Mouse (Mus musculus) liver, embryonic 14.5 days (tissue): Measurements from ENCODE around the gene Treml2. TPM values are rescaled to one million over a fixed set of nuclear protein-coding genes. Genes with fewer than 3 reads are reported as not detected.

ENCODE experiments used
- ATAC-seq: fragments of 200-750 bp; cut with Nextera tagmentation; 2 replicates; pipeline ENCODE4 v1.8.0; 2017; ENCODE audit warnings: moderate number of reproducible peaks, mild to moderate bottlenecking, moderate library complexity; ENCODE audit not compliant: insufficient read depth
- DNase-seq, 3 experiments: peaks; one replicate each; pipeline ENCODE4 v3.0.0-alpha.2; 2012 to 2013; ENCODE audit warnings: low read depth in 3 of 3, low spot score in 3 of 3
- H3K27ac ChIP-seq: fragments of 300-500 bp; sonication (generic); 2 replicates; pipeline ENCODE4 v1.5.1; 2014; ENCODE audit warnings: moderate library complexity, mild to moderate bottlenecking, control low read depth, inconsistent platforms
- H3K27me3 ChIP-seq: fragments of 300-500 bp; sonication (generic); 2 replicates; pipeline ENCODE4 v1.6.1; 2014; ENCODE audit warnings: mild to moderate bottlenecking, low read length, moderate library complexity; ENCODE audit not compliant: control insufficient read depth, insufficient read depth
- H3K36me3 ChIP-seq: fragments of 300-500 bp; sonication (generic); replicated peaks from 2 replicates; pipeline ENCODE4 v1.6.1; 2014; ENCODE audit warnings: low read depth; ENCODE audit not compliant: control insufficient read depth, insufficient read depth
- H3K4me1 ChIP-seq, 2 experiments: fragments of 200-500 bp in 1 of 2; fragments of 300-500 bp in 1 of 2; sonication (generic) in 1 of 2; replicated peaks; 2 replicates each; pipeline ENCODE4 v1.6.1; 2012 to 2014; ENCODE audit warnings: antibody characterized with exemption in 1 of 2, inconsistent platforms in 1 of 2, low read length in 1 of 2; ENCODE audit not compliant: control insufficient read depth in 2 of 2, insufficient read depth in 2 of 2
- H3K4me2 ChIP-seq: fragments of 300-500 bp; sonication (generic); 2 replicates; pipeline ENCODE4 v1.6.1; 2014; ENCODE audit warnings: low read depth, mild to moderate bottlenecking, control low read depth, moderate library complexity
- H3K4me3 ChIP-seq, 2 experiments: fragments of 200-500 bp in 1 of 2; fragments of 300-500 bp in 1 of 2; sonication (generic) in 1 of 2; 2 replicates each; pipeline ENCODE4 v1.5.1; 2012 to 2014; ENCODE audit warnings: low read depth in 2 of 2, low read length in 2 of 2, mild to moderate bottlenecking in 2 of 2, control low read depth in 1 of 2, inconsistent platforms in 1 of 2, moderate library complexity in 1 of 2; ENCODE audit not compliant: insufficient read depth in 1 of 2
- H3K9ac ChIP-seq: fragments of 300-500 bp; sonication (generic); replicated peaks from 2 replicates; pipeline ENCODE4 v1.6.1; 2014; ENCODE audit warnings: mild to moderate bottlenecking, control low read depth, moderate library complexity
- H3K9me3 ChIP-seq: fragments of 300-500 bp; sonication (generic); 2 replicates; pipeline ENCODE4 v1.6.1; 2016; ENCODE audit warnings: low read length, mixed read lengths; ENCODE audit not compliant: control insufficient read depth
- CTCF ChIP-seq: IDR thresholded peaks from 2 replicates; pipeline ENCODE4 v1.5.1; 2016; ENCODE audit warnings: antibody characterized with exemption, low read depth, control low read depth
- EP300 ChIP-seq: IDR thresholded peaks from 2 replicates; pipeline ENCODE4 v1.6.1; 2016; ENCODE audit warnings: antibody characterized with exemption, low read depth
- WGBS: fragments of 180-500 bp; shearing (Covaris S2); extraction: QIAGEN DNeasy Blood & Tissue Kit; methylation state at CpG from one replicate; pipeline ENCODE4 v1.1.7; 2014; ENCODE audit not compliant: insufficient replicate concordance; 5-methylcytosine and 5-hydroxymethylcytosine counted together
- polyA plus RNA-seq, 2 experiments: library from polyadenylated mRNA; depleted of rRNA in 1 of 2; stranded (reverse) in 1 of 2; unstranded in 1 of 2; fragments of >200 nt; fragmentation: Nextera tagmentation in 1 of 2; extraction: Ambion mirVana in 1 of 2; gene quantifications; 2 replicates each; pipeline versions ENCODE4 v1.2.1 to v1.2.3; 2012 to 2014

Gene Treml2
- polyA plus RNA-seq, 2 experiments = 2.1 to 10.7 TPM

DNA sequence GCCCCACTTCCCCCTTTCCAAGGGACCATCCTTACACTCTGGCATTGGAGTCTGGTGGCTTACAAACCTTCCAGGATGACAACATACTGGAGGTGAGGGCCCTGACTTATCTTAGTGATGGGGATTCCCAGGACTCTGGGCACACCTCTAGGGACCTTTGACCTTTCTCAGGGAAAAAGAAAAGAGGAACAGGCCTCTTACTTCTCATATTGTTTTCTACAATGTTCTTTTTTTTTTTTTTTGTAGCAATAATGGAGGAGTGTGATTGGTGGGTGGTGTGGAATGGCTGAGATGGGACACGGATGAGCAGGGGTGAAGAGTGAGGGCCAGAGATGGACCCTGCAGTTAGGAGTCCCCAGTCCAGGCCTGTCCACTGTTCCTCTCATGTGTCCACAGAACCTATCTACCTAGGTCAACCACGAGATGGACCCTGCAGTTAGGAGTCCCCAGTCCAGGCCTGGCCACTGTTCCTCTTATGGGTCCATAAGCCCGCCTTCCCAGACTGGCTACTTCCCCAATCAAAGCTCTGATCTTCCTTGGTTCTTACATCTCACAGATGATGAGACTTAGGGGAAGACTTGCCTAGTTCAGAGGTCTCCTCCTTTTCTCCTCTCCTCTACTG is 35.4 kb upstream of the Treml2 start, which contains the start of gene Treml4:
TSS of gene Treml4 (plus strand) at position 555 of the 622 bp plus-strand sequence.
- DNase-seq = no peak
- Histone ChIP-seq H3K36me3 (no peaks in the 10 kb centered on the region), H3K4me1 (peaks cover 29% of the 10 kb centered on the region in 2 experiments), H3K4me2 (peak within 1 kb of the TSS; percentile 36; the same call in 1 of the 2 replicates), H3K9ac (no peak within 1 kb of the TSS; the same call in 1 of the 2 replicates), H3K9me3 (no peaks in the 10 kb centered on the region), H3K27ac (peak within 1 kb of the TSS; percentile 12; the same call in 1 of the 2 replicates), H3K4me3 (no peak within 1 kb of the TSS), H3K27me3 (no peaks in the 10 kb centered on the region)
- WGBS = 59% methylated on average over 3 of the region's 3 CpGs
- peak; percentile 33; the same call in 1 of the 2 replicates for ATAC-seq
- no peak for TF ChIP-seq CTCF
- TF ChIP-seq EP300 = no peak

DNA sequence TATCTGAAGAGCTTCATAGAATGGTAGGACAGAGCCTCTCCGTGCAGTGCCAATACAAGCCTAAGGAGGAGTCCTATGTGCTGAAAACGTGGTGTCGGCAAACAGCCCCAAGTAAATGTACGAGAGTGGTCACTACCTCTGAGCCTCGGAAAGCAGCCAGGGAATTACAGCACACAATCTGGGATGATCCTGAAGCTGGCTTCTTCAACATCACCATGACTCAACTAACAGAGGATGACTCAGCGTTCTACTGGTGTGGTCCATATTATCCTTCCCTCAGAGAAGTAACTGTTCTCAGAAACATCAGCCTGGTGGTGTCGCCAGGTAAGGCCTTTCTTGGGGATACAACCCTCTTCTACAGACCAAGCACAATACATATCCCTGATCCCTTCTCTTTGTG is 34.6 kb upstream of the Treml2 start:
- H3K4me3 ChIP-seq = no peak overlapping the region
- H3K9me3 ChIP-seq = no peaks in the 10 kb centered on the region
- H3K27me3 ChIP-seq = no peaks in the 10 kb centered on the region
- DNase-seq = peak; percentile 55 to 62 (median 59)
- H3K4me1 ChIP-seq = peaks cover 31 to 35% of the 10 kb centered on the region in 2 experiments
- no peaks in the 10 kb centered on the region for H3K36me3 ChIP-seq
- H3K27ac ChIP-seq = peak overlapping the region; percentile 12; the same call in 1 of the 2 replicates
- ATAC-seq = peak; percentile 76
- no peak for TF ChIP-seq CTCF
- TF ChIP-seq EP300 = peak; percentile 38; the same call in 1 of the 2 replicates
- WGBS = 79% methylated on average over 7 of the region's 7 CpGs
- no peak overlapping the region for H3K9ac ChIP-seq
- peak overlapping the region; percentile 36; the same call in 1 of the 2 replicates for H3K4me2 ChIP-seq

DNA sequence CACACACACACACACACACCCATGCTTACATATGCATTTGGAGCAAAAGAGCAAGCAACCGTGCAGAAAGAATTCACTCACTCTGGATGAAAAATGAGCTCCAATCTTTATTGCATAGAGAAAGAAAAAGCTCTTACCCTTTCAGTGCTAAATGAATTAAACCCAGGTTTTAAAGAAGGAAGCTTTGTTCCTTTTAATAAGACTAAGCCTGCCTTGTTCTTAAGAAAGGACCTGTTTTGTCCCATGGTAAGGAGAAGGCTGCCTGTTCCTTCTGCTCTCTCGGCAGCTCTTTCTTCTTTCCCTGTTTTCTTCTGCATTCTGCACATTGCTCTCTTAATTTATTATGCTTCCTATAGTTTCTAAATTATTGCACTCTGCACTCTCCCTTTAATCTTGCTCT is 33.2 kb upstream of the Treml2 start:
- H3K36me3 ChIP-seq = no peaks in the 10 kb centered on the region
- no peak for ATAC-seq
- no peak overlapping the region for H3K27ac ChIP-seq
- no peaks in the 10 kb centered on the region for H3K9me3 ChIP-seq
- H3K9ac ChIP-seq = no peak overlapping the region
- no peak for TF ChIP-seq CTCF
- TF ChIP-seq EP300 = no peak
- DNase-seq = no peak
- no peak overlapping the region for H3K4me2 ChIP-seq
- no peak overlapping the region for H3K4me3 ChIP-seq
- no peaks in the 10 kb centered on the region for H3K27me3 ChIP-seq
- H3K4me1 ChIP-seq = peaks cover 41 to 47% of the 10 kb centered on the region in 2 experiments
- 58% methylated on average over 2 of the region's 2 CpGs for WGBS

DNA sequence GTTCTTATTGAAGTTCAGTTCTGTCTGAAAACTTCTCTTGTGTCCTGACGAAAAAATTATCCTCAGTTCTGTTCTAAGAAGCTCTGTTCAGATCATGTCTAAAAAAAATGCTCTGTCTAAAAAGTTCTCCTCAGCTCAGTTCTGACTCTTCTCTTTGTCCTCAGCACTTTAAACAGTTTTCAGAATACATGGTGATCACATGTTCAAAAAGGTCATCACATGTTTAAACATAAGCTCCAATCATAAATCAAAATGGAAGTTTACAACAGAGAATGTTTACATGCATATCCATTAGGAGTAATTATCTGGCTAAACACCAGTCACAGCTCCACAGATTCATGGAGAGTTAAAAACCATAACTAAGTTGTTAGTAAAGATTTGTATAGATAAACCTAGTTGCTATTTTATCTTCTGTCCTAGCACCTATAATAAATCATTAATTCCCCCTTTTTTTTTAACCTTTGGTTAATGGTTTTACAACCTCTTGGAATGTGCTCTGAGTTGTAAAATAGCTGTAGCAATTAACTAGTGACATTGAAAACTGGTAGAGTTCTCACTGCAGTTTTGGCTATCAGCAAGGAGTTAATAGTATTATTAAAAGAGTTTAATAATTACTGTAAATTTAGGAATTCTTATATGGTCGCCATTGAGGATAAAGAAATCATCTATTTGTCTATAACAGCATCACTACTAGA is 32.5 kb upstream of the Treml2 start:
- no peak for ATAC-seq
- Histone ChIP-seq H3K9ac (no peak overlapping the region), H3K4me1 (peaks cover 47 to 52% of the 10 kb centered on the region in 2 experiments), H3K36me3 (no peaks in the 10 kb centered on the region), H3K9me3 (no peaks in the 10 kb centered on the region), H3K4me2 (no peak overlapping the region), H3K27ac (no peak overlapping the region), H3K27me3 (no peaks in the 10 kb centered on the region), H3K4me3 (no peak overlapping the region)
- TF ChIP-seq EP300 = no peak
- no peak for TF ChIP-seq CTCF
- DNase-seq = no peak
- WGBS = 38% methylated on average over 2 of the region's 2 CpGs

DNA sequence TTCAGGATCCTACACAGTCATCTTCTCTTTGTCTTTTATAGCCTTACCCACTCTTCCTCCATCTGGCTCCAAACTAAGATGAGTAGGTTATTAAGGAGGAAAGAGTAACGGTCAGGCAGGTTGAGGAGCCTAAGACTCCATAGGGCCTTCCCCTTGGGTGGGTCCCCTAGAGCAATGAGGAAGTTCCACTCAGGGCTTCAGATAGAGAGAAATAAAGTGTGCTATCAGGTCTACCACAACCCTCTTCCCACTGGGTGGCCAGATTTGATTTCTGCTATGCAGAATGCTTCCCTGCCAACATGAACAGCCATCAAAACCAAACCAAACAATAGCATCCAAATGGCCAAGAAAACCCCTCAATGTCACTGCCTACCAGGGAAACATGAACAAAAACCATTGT is 31.7 kb upstream of the Treml2 start:
- peak in 2 of 3 experiments; percentile 33 to 41 for DNase-seq

More for the DNA sequence above, 31.7 kb upstream of the Treml2 start:
- Histone ChIP-seq H3K4me2 (peak overlapping the region; percentile 8; the same call in 1 of the 2 replicates), H3K36me3 (no peaks in the 10 kb centered on the region), H3K9me3 (no peaks in the 10 kb centered on the region), H3K27ac (no peak overlapping the region), H3K9ac (no peak overlapping the region), H3K27me3 (no peaks in the 10 kb centered on the region), H3K4me1 (peaks cover 53 to 59% of the 10 kb centered on the region in 2 experiments), H3K4me3 (no peak overlapping the region)
- no peak for TF ChIP-seq CTCF
- peak; percentile 49 for TF ChIP-seq EP300
- 33% methylated on average over 1 of the region's 1 CpGs for WGBS
- no peak for ATAC-seq
